Mouse (Mus musculus) lung, postnatal 0 days (tissue): ENCODE results near the gene Npff. TPM values are rescaled to one million over a fixed set of nuclear protein-coding genes. Genes with fewer than 3 reads are reported as not detected.

Source experiments
- ATAC-seq: fragments of 200-750 bp; cut with Nextera tagmentation; 2 replicates; pipeline ENCODE4 v1.8.0; 2017; ENCODE audit warnings: moderate library complexity
- DNase-seq: peaks from one replicate; pipeline ENCODE4 v3.0.0-alpha.2; 2016; ENCODE audit warnings: low spot score
- H3K27ac ChIP-seq: fragments of 300-500 bp; sonication (generic); 2 replicates; pipeline ENCODE4 v1.5.1; 2014; ENCODE audit warnings: antibody characterized with exemption, mild to moderate bottlenecking, low read length, mixed read lengths
- H3K27me3 ChIP-seq: fragments of 300-500 bp; sonication (generic); replicated peaks from 2 replicates; pipeline ENCODE4 v1.6.1; 2014; ENCODE audit warnings: low read length, mixed read lengths; ENCODE audit not compliant: insufficient read depth
- H3K36me3 ChIP-seq: fragments of 300-500 bp; sonication (generic); 2 replicates; pipeline ENCODE4 v1.6.1; 2014; ENCODE audit warnings: low read length, mixed read lengths; ENCODE audit not compliant: insufficient read depth
- H3K4me1 ChIP-seq: fragments of 300-500 bp; sonication (generic); 2 replicates; pipeline ENCODE4 v1.6.1; 2014; ENCODE audit warnings: antibody characterized with exemption, low read depth, low read length, mixed read lengths; ENCODE audit not compliant: insufficient read depth
- H3K4me2 ChIP-seq: fragments of 300-500 bp; sonication (generic); replicated peaks from 2 replicates; pipeline ENCODE4 v1.6.1; 2014; ENCODE audit warnings: low read depth, mild to moderate bottlenecking, low read length, moderate library complexity, mixed read lengths
- H3K4me3 ChIP-seq: fragments of 300-500 bp; sonication (generic); 2 replicates; pipeline ENCODE4 v1.5.1; 2014; ENCODE audit warnings: low read depth, low read length
- H3K9ac ChIP-seq: fragments of 300-500 bp; sonication (generic); replicated peaks from 2 replicates; pipeline ENCODE4 v1.6.1; 2014; ENCODE audit warnings: low read depth, mild to moderate bottlenecking
- H3K9me3 ChIP-seq: fragments of 300-500 bp; sonication (generic); 2 replicates; pipeline ENCODE4 v1.6.1; 2016; ENCODE audit warnings: low read length, mixed read lengths
- CTCF ChIP-seq: IDR thresholded peaks from 2 replicates; pipeline ENCODE4 v1.5.1; 2016; ENCODE audit warnings: antibody characterized with exemption, mild to moderate bottlenecking
- EP300 ChIP-seq: IDR thresholded peaks from 2 replicates; pipeline ENCODE4 v1.6.1; 2016; ENCODE audit warnings: antibody characterized with exemption, mild to moderate bottlenecking, control low read depth
- WGBS: fragments of 180-500 bp; shearing (Covaris S2); extraction: QIAGEN DNeasy Blood & Tissue Kit; methylation state at CpG from one replicate; pipeline ENCODE4 v1.1.7; 2014; 5-methylcytosine and 5-hydroxymethylcytosine counted together
- polyA plus RNA-seq: library from polyadenylated mRNA; unstranded; fragments of >200 nt; fragmentation: Nextera tagmentation; extraction: Ambion mirVana; gene quantifications from 2 replicates; pipeline ENCODE4 v1.2.1, GENCODE M21; 2015

The Npff gene
- polyA plus RNA-seq, 1 experiment from 2014 or later, result 3.7 TPM

DNA sequence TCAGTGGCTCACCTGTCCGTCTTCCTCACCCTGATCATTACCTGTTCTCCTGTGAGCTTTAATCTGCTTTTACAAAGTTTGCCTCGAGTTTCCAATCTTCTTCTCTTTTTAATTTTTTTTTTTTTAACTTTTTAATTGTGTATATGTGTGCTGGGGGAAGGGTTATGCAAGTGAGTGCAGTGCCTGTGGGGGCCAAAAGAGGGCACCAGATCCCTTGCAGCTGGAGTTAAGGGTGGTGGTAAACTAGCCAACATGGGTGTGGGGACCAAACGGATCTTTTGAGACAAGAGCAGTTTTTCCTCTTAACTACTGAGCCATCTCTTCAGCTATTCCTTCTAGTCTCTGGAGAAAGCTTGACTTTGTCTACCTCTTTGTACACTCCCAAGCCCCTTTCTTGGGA lies 3.2 kb upstream of the Npff start:
- Histone ChIP-seq H3K27ac (no peak overlapping the region), H3K36me3 (peaks cover 33% of the 10 kb centered on the region), H3K9ac (no peak overlapping the region), H3K4me2 (no peak overlapping the region), H3K27me3 (no peaks in the 10 kb centered on the region), H3K4me3 (no peak overlapping the region), H3K9me3 (no peaks in the 10 kb centered on the region), H3K4me1 (no peaks in the 10 kb centered on the region)
- ATAC-seq, result no peak
- peak; percentile 4 for DNase-seq
- peak; percentile 51 for TF ChIP-seq CTCF
- no peak for TF ChIP-seq EP300
- 73% methylated on average over 3 of the region's 3 CpGs for WGBS

- no peaks in the 10 kb centered on the region for H3K9me3 ChIP-seq
- H3K27me3 ChIP-seq, result no peaks in the 10 kb centered on the region
- peaks cover 28% of the 10 kb centered on the region for H3K36me3 ChIP-seq
- no peak overlapping the region for H3K27ac ChIP-seq
- no peak overlapping the region for H3K4me3 ChIP-seq
- H3K4me2 ChIP-seq, result no peak overlapping the region
- no peak overlapping the region for H3K9ac ChIP-seq
- TF ChIP-seq EP300 (no peak), CTCF (no peak)
- ATAC-seq (no peak), DNase-seq (no peak)
- WGBS, result 78% methylated on average over 6 of the region's 6 CpGs
- H3K4me1 ChIP-seq, result no peaks in the 10 kb centered on the region
Measured at GRCm38 (mm10) chr15:102526111-102527002, 1.6 kb upstream of the Npff start.

DNA sequence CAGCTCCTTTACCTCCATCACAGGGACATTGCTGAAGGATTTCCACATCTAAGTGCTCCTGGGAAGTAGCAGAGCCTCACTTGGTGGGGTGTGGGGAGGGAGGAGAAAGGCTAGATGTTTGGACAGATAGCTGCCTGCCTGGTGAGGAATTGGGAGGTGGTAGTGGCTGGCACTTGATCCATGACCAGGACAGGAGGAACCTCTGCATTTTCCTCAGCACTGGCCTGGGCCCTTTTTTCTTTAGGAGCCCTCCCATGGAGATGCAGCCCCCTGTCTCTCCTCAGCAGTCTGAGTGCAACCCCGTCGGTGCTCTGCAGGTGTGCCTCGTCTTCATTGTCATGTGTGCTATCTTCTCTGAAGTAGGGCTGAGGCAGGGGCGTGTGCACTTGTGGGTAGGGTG lies 3.3 kb downstream of the Npff start:
- no peak overlapping the region for H3K4me2 ChIP-seq
- no peak overlapping the region for H3K4me3 ChIP-seq
- 73% methylated on average over 4 of the region's 4 CpGs for WGBS
- no peaks in the 10 kb centered on the region for H3K4me1 ChIP-seq
- H3K36me3 ChIP-seq, result peaks cover 6% of the 10 kb centered on the region; the same call in 1 of the 2 replicates
- DNase-seq (no peak), ATAC-seq (no peak)
- no peak overlapping the region for H3K9ac ChIP-seq
- TF ChIP-seq EP300 (no peak), CTCF (no peak)
- no peaks in the 10 kb centered on the region for H3K27me3 ChIP-seq
- no peak overlapping the region for H3K27ac ChIP-seq
- no peaks in the 10 kb centered on the region for H3K9me3 ChIP-seq

- no peak overlapping the region for H3K9ac ChIP-seq
- H3K4me1 ChIP-seq, result no peaks in the 10 kb centered on the region
- DNase-seq (peak; percentile 25), ATAC-seq (no peak)
- no peak overlapping the region for H3K4me3 ChIP-seq
- H3K36me3 ChIP-seq, result peaks cover 6% of the 10 kb centered on the region; the same call in 1 of the 2 replicates
- no peaks in the 10 kb centered on the region for H3K27me3 ChIP-seq
- no peak overlapping the region for H3K27ac ChIP-seq
- H3K4me2 ChIP-seq, result no peak overlapping the region
- no peak for TF ChIP-seq CTCF
- no peak for TF ChIP-seq EP300
- WGBS, result 65% methylated on average over 4 of the region's 4 CpGs
- H3K9me3 ChIP-seq, result no peaks in the 10 kb centered on the region
Measured at GRCm38 (mm10) chr15:102520416-102520815, 4.3 kb downstream of the Npff start.

DNA sequence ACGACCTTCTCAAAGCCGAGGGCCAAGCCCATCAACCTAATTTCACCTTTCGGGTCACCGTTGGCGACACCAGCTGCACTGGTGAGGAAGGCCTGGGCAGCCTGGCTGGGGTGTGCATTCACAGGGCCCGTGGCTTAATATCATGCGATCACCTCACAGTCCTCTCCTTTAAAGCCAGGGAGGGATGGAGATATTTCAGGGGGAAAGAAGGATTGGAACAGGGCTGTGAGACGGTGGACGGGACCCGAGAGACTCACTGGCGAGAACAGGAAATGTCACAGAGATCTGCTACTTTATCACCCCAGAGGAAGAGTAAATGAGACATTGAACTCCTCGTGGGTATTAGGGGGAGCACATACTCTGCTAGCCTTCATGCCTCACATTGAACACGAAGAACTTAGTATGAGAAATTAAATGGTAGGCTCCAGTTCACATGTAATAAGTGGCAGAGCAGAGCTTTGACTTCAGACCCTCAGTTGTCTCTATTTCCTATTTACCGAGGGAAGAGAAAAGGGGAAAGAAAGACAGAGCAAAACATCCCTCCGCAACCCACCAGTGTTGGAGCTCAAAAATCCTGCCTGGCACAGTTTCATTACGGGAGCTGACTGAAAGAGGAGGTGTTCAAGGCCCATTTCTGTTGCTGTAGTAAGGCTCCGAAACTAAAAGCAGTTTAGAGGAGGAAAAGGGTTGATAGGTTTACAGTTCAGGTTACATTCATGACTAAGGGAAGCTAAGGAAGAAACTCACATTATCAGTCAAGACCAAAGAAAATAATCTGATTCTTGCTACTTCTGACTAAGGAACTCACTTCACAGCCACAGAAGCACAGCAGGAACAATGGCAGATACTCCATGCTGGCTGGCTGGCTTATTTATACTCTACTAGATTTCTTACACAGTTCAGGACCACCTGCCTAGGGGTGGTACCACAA lies 5.3 kb downstream of the Npff start:
- H3K4me2 ChIP-seq, result peak overlapping the region; percentile 71
- no peaks in the 10 kb centered on the region for H3K4me1 ChIP-seq
- peak overlapping the region; percentile 84 for H3K9ac ChIP-seq
- no peaks in the 10 kb centered on the region for H3K27me3 ChIP-seq
- peaks cover 6% of the 10 kb centered on the region; the same call in 1 of the 2 replicates for H3K36me3 ChIP-seq
- no peaks in the 10 kb centered on the region for H3K9me3 ChIP-seq
- TF ChIP-seq EP300, result no peak
- no peak for TF ChIP-seq CTCF
- peak overlapping the region; percentile 99; the same call in 1 of the 2 replicates for H3K27ac ChIP-seq
- DNase-seq (no peak), ATAC-seq (no peak)
- 52% methylated on average over 15 of the region's 17 CpGs for WGBS
- H3K4me3 ChIP-seq, result peak overlapping the region; percentile 60

DNA sequence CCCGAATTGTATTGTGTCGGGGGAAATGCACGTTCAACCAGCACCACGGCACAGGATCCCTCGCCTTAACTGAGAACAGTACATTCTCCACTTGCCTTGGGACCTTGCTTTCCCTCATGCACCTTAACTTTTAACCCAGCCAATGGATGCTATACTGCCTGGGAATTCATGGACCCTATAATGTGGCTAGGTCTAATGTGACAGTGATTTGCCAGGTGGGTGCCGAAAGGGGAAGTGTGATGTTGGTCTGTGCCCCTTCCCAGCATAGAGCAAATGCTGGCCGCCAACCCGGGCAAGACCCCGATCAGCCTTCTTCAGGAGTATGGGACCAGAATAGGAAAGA lies 5.9 kb downstream of the Npff start:
- H3K4me2 ChIP-seq, result peak overlapping the region; percentile 71
- peak overlapping the region; percentile 84 for H3K9ac ChIP-seq
- peak overlapping the region; percentile 60 for H3K4me3 ChIP-seq
- no peak for DNase-seq
- WGBS, result 11% methylated on average over 9 of the region's 9 CpGs
- no peaks in the 10 kb centered on the region for H3K4me1 ChIP-seq
- peak overlapping the region; percentile 99 for H3K27ac ChIP-seq
- peaks cover 3% of the 10 kb centered on the region; the same call in 1 of the 2 replicates for H3K36me3 ChIP-seq
- TF ChIP-seq CTCF, result no peak
- TF ChIP-seq EP300, result no peak
- H3K9me3 ChIP-seq, result no peaks in the 10 kb centered on the region
- ATAC-seq, result no peak
- H3K27me3 ChIP-seq, result no peaks in the 10 kb centered on the region
